Mouse (Mus musculus): ENCODE data around the gene Plekhm2.

DNA sequence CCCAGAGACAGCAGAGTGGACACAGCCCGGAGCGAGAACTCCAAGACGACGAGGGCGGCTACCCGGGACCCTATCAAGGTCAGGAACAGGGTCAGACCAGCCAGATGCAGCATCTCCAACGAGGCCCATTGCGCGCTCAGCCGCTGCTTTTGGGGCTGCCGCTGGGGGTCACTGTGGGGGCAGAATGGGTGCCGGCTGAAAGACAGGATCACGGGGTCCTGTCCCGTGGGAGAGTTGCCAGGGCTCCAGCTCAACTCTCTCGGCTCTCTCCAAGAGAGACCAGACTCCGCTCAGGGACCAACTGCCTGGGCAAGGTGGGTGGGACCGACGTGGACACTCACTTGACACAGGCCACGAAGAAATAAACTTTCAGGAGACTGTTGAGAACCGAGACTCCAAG, 47.4 kb downstream of the Plekhm2 start:
- peak; percentile 80 for TF ChIP-seq CTCF (IDR thresholded peaks at IDR 0.05; ENCODE audit: low read depth, low read length)
- TF ChIP-seq POLR2A (IDR thresholded peaks at IDR 0.05; ENCODE audit: extremely low read depth, insufficient read depth, low read length): no peak

Measured in liver, adult 2 months (tissue).